Mouse (Mus musculus): Measurements from ENCODE around the gene A830005F24Rik. TPM values are rescaled to one million over a fixed set of nuclear protein-coding genes. Genes with fewer than 3 reads are reported as not detected.

Gene A830005F24Rik
- polyA plus RNA-seq, 1 experiment from 2014 or later: 0.19 TPM

DNA sequence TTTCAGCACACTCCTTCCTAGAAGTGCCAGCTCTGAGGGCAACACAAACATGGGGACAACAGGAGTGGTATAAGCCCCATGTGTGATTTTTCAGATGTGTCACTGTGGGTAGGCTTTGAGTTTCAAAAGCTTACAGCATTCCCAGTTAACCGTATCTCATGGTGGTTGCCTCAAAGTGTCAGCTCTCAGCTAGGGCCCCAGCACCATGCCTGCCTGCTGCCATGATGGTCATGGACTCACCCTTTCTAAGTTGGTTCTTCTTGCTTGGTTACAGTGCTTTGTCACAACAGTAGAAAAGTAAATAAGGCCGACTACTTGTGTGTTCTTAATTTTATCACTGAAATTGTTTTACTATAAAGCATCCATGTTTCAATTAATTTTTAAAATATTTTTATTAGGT lies 18.1 kb downstream of the A830005F24Rik start:
- H3K4me2 ChIP-seq (ENCODE audit: low read depth, low read length): no peak overlapping the region
- no peak for TF ChIP-seq EP300 (IDR thresholded peaks at IDR 0.05; ENCODE audit: low read depth)
- no peak for TF ChIP-seq CTCF (IDR thresholded peaks at IDR 0.05; ENCODE audit: low read depth)
- H3K36me3 ChIP-seq (replicated peaks; ENCODE audit: insufficient read depth, low read length): peaks cover 10% of the 10 kb centered on the region
- no peak for DNase-seq
- no peak overlapping the region for H3K27ac ChIP-seq (ENCODE audit: low read depth)
- WGBS (ENCODE audit: insufficient replicate concordance): 67% methylated on average over 2 of the region's 2 CpGs
- H3K9me3 ChIP-seq (ENCODE audit: low read length): no peaks in the 10 kb centered on the region
- no peaks in the 10 kb centered on the region for H3K4me1 ChIP-seq (ENCODE audit: insufficient read depth)
- no peak overlapping the region for H3K9ac ChIP-seq (replicated peaks)
- no peak for ATAC-seq
- no peak overlapping the region for H3K4me3 ChIP-seq (ENCODE audit: low read depth, low read length)
- H3K27me3 ChIP-seq (ENCODE audit: insufficient read depth, low read length): no peaks in the 10 kb centered on the region

DNA sequence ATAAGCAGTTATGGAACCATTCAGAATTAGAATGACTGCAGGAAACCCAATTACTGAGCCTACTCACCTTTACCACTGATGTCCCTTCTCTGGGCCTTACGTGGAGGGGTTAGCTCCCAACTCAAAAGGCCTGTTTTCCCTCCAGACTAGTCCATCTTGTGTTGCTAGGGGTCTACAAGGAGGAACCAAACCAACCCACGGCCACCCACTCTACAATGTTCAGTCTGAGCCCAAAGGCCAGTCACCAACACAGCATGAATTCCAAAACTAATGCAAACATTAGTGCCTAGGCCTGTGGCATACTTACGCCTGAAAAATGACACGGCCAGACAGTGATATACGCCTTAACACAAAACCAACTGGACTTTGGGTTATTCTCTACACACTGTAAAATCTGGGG lies 20.1 kb downstream of the A830005F24Rik start:
- no peak overlapping the region for H3K4me3 ChIP-seq (ENCODE audit: low read depth, low read length)
- no peak overlapping the region for H3K27ac ChIP-seq (ENCODE audit: low read depth)
- peaks cover 25% of the 10 kb centered on the region for H3K36me3 ChIP-seq (replicated peaks; ENCODE audit: insufficient read depth, low read length)
- H3K4me2 ChIP-seq (ENCODE audit: low read depth, low read length): no peak overlapping the region
- WGBS (ENCODE audit: insufficient replicate concordance): 86% methylated on average over 5 of the region's 5 CpGs
- H3K4me1 ChIP-seq (ENCODE audit: insufficient read depth): no peaks in the 10 kb centered on the region
- DNase-seq: no peak
- H3K9ac ChIP-seq (replicated peaks): no peak overlapping the region
- H3K9me3 ChIP-seq (ENCODE audit: low read length): no peaks in the 10 kb centered on the region
- ATAC-seq: peak; percentile 27; the same call in 1 of the 2 replicates
- no peaks in the 10 kb centered on the region for H3K27me3 ChIP-seq (ENCODE audit: insufficient read depth, low read length)
- TF ChIP-seq CTCF (IDR thresholded peaks at IDR 0.05; ENCODE audit: low read depth) (no peak), EP300 (IDR thresholded peaks at IDR 0.05; ENCODE audit: low read depth) (no peak)

DNA sequence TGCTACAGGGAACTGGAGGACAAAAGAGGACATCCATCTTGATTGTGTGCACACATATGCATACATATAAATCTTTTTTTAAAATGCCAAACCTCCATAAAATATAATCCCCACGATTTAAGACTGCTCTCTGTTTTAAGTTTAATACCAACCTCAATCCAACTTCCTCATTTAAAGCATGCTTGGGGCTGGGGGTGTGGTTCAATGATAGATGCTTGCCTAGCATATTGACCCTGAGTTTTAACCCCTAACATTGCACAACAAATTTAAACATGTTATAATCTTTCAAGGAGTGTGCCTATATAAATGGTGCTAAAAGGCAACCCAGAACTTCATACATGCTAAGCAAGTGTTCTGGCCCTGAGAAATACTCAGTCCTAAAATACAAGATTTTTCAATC lies 27.1 kb downstream of the A830005F24Rik start:
- Histone ChIP-seq H3K4me3 (ENCODE audit: low read depth, low read length) (no peak overlapping the region), H3K9ac (replicated peaks) (no peak overlapping the region), H3K9me3 (ENCODE audit: low read length) (no peaks in the 10 kb centered on the region), H3K27ac (ENCODE audit: low read depth) (0 out of 2 replicates have a peak overlapping the region, but pooled peaks have one; percentile 0), H3K4me1 (ENCODE audit: insufficient read depth) (peaks cover 17% of the 10 kb centered on the region), H3K27me3 (ENCODE audit: insufficient read depth, low read length) (no peaks in the 10 kb centered on the region), H3K36me3 (replicated peaks; ENCODE audit: insufficient read depth, low read length) (peaks cover 17% of the 10 kb centered on the region), H3K4me2 (ENCODE audit: low read depth, low read length) (peak overlapping the region; percentile 31)
- TF ChIP-seq CTCF (IDR thresholded peaks at IDR 0.05; ENCODE audit: low read depth) (no peak), EP300 (IDR thresholded peaks at IDR 0.05; ENCODE audit: low read depth) (no peak)
- DNase-seq (no peak), ATAC-seq (no peak)
- WGBS (ENCODE audit: insufficient replicate concordance): 23% methylated on average over 1 of the region's 1 CpGs

DNA sequence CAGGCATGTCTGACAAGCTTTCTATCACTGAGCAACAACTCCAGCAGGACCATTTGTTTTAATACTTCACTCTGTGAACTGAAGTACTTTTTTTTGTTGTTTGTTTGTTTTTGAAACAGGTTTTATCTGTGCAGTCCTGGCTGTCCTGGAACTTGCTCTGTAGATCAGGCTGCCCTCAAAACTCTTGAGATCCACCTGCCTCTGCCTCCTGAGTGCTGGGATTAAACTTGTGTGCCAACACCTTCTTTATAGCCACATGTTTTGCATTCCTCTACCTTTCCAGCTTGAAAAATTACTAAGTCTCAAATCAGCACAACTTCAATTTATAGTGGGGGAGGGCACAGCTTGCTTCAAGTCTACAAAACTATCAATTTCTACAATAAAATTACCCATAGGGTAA lies 31.0 kb downstream of the A830005F24Rik start:
- H3K27me3 ChIP-seq (ENCODE audit: insufficient read depth, low read length): no peaks in the 10 kb centered on the region
- 0 out of 2 replicates have a peak overlapping the region, but pooled peaks have one; percentile 11 for H3K9ac ChIP-seq (replicated peaks)
- H3K4me1 ChIP-seq (ENCODE audit: insufficient read depth): peaks cover 21% of the 10 kb centered on the region
- H3K9me3 ChIP-seq (ENCODE audit: low read length): no peaks in the 10 kb centered on the region
- peak overlapping the region; percentile 75 for H3K4me2 ChIP-seq (ENCODE audit: low read depth, low read length)
- no peak for ATAC-seq
- TF ChIP-seq EP300 (IDR thresholded peaks at IDR 0.05; ENCODE audit: low read depth) (no peak), CTCF (IDR thresholded peaks at IDR 0.05; ENCODE audit: low read depth) (no peak)
- H3K36me3 ChIP-seq (replicated peaks; ENCODE audit: insufficient read depth, low read length): no peaks in the 10 kb centered on the region
- H3K27ac ChIP-seq (ENCODE audit: low read depth): 0 out of 2 replicates have a peak overlapping the region, but pooled peaks have one; percentile 31
- DNase-seq: no peak
- H3K4me3 ChIP-seq (ENCODE audit: low read depth, low read length): peak overlapping the region; percentile 84

DNA sequence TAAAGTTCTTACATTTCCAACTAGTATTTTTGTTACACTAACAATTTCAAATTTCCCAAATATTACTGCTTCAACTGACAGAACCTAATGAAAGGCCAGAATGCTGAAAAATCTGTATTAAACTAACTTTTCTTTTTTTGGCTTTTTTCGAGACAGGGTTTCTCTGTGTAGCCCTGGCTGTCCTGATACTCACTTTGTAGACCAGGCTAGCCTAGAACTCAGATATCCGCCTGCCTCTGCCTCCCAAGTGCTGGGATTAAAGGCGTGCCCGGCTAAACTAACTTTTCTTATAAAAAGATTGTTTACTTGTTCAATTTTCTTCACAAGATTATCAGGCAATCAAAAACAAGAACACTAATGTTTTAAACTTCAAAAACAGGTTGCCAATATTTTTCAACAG lies 31.5 kb downstream of the A830005F24Rik start:
- ATAC-seq: no peak
- Histone ChIP-seq H3K4me1 (ENCODE audit: insufficient read depth) (peaks cover 21% of the 10 kb centered on the region), H3K27me3 (ENCODE audit: insufficient read depth, low read length) (no peaks in the 10 kb centered on the region), H3K9me3 (ENCODE audit: low read length) (no peaks in the 10 kb centered on the region), H3K27ac (ENCODE audit: low read depth) (peak overlapping the region; percentile 98), H3K36me3 (replicated peaks; ENCODE audit: insufficient read depth, low read length) (no peaks in the 10 kb centered on the region), H3K4me2 (ENCODE audit: low read depth, low read length) (peak overlapping the region; percentile 75), H3K4me3 (ENCODE audit: low read depth, low read length) (peak overlapping the region; percentile 84), H3K9ac (replicated peaks) (peak overlapping the region; percentile 91)
- DNase-seq: no peak
- WGBS (ENCODE audit: insufficient replicate concordance): 35% methylated on average over 4 of the region's 4 CpGs
- TF ChIP-seq CTCF (IDR thresholded peaks at IDR 0.05; ENCODE audit: low read depth) (no peak), EP300 (IDR thresholded peaks at IDR 0.05; ENCODE audit: low read depth) (no peak)

DNA sequence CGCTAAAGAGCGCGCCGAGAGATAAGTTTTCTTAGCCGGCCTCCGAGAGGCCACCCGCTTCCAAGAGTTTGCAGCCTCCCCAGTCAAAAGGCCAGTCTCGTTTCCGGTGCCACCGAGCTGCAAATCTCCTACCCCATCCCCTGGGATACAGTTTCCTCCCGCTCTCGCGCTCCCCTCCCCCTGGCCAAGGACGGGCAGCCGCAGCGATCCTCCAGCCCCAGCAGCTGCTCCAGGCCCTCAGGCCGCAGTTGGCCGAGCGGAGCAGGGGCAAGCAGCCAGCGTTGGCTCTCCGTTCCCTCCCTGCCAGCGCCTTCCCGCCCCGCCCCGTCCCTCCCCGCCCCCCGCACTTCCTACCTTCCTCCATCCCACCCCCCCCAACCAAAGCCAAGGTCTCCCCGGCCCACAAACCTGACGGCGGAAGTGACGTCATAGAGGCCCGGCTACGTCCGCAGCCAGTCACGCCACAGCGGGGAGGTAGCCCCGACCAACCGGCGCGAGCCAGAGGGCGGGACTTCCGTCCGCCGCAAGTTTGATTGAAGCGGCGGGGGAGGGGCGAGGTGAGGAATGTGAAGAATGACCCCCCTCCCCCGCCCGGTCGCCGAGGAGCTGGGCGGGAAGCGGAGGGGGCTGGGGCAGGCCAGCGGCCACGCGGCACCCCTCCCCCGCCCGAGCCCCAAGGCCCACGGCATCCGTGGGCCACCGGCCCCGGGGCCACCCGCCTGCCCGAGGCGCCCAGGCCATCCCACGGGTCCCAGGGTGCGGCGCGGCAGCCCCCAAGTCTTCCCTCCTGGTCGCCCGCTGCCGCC lies 32.3 kb downstream of the A830005F24Rik start:
- no peak for TF ChIP-seq CTCF (IDR thresholded peaks at IDR 0.05; ENCODE audit: low read depth)
- TF ChIP-seq EP300 (IDR thresholded peaks at IDR 0.05; ENCODE audit: low read depth): peak; percentile 36; the same call in 1 of the 2 replicates
- no peaks in the 10 kb centered on the region for H3K27me3 ChIP-seq (ENCODE audit: insufficient read depth, low read length)
- ATAC-seq: peak; percentile 80
- H3K4me2 ChIP-seq (ENCODE audit: low read depth, low read length): peak overlapping the region; percentile 75
- peaks cover 20% of the 10 kb centered on the region for H3K4me1 ChIP-seq (ENCODE audit: insufficient read depth)
- peak overlapping the region; percentile 91 for H3K9ac ChIP-seq (replicated peaks)
- H3K36me3 ChIP-seq (replicated peaks; ENCODE audit: insufficient read depth, low read length): no peaks in the 10 kb centered on the region
- H3K4me3 ChIP-seq (ENCODE audit: low read depth, low read length): peak overlapping the region; percentile 84
- H3K9me3 ChIP-seq (ENCODE audit: low read length): no peaks in the 10 kb centered on the region
- DNase-seq: peak; percentile 98
- peak overlapping the region; percentile 98 for H3K27ac ChIP-seq (ENCODE audit: low read depth)
- WGBS (ENCODE audit: insufficient replicate concordance): under 1% methylated on average over 61 of the region's 72 CpGs

All from liver, postnatal 0 days (tissue).